Mouse (Mus musculus): ENCODE results near the gene Actr1b. TPM values are rescaled to one million over a fixed set of nuclear protein-coding genes. Genes with fewer than 3 reads are reported as not detected.
A peak's percentile ranks its signal among the peaks of the same experiment; 100 is the strongest.
"Not testable (repeated sequence)": the region's sequence is repeated elsewhere in the genome, so short reads cannot be mapped to it uniquely, and the experiment has no call there.

The Actr1b gene
- total RNA-seq, 2 experiments from 2014 or later: 107 to 115 TPM

DNA sequence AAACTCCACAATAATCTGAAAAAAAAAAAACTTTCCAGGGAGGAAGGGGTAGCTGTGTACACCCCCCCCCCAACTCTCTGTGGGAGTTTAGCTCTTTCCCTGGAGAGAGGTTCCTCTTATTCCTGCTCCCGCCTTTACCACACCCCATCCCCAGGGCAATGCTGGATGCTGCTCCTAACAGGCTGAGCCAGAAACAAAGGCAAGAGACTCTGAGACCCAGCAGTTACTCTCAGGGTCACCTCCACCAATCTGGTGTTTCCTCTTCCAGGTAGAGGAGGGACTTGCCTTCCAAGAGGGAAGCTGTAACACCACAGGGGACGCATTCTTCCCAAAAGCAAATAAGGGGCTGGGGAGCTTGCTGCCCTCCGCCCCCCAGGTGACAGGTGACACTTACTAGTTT is 6.4 kb downstream of the Actr1b start:
- no peak for DNase-seq (ENCODE audit: low spot score in 2 of 2)

DNA sequence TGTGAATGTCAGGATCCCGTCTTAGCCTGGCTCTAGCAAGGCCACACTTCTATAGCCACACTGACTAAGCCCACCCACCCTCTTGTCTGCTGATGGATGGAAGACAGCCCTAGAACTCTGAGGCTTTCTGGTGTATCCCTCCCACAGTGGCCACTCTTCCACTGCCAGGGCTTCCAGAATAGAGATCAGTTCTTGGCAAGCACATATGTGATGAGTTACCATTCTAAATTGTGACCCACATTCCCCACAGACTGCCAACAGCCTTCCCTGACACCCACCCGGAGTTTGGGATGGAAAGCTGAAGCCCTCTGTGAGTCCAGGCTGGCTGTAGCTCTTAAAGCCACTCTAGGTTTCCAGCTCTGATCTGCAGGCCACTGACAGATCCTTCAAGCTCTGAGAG is 7.1 kb downstream of the Actr1b start:
- DNase-seq (ENCODE audit: low spot score in 2 of 2): no peak

DNA sequence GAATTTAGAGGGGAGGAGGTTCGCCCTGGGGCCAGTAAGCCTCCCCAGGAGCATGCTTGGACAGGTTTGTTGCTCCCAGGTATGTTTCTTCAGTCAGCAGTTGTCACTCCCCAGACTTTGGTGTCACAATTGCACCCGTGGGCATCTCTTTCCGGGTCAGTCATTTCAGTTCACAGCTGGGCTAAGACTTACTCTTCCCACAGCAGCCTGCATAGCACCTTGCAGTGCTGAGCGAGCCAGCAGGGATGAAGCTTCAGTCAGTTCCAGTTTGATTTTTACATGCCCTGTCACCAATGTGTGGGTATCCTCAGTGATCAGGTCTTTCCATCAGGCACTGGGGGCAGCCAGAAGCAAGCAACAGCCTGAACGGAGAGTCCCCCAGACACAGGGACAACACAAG is 17.2 kb downstream of the Actr1b start:
- DNase-seq (ENCODE audit: low spot score in 2 of 2): no peak

DNA sequence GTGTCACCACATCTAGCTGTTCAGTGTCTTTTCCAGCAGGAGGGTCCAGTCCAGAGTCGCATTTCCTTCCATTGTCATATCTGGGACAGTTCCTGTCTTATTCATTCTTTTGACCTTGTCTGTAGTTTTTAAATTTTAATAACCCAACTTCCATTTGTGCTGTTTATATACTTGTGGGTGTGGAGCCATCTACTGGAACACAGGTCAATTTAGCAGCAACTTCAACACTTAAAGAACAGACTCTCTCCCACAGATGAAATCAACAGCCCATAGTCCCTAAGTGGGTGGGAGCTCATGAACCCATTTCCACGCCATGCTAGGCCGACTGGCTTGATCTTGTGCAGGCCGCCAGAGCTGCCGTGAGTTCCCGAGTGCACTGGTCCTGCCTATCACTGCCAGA is 17.8 kb downstream of the Actr1b start:
- no peak for DNase-seq (ENCODE audit: low spot score in 2 of 2)

DNA sequence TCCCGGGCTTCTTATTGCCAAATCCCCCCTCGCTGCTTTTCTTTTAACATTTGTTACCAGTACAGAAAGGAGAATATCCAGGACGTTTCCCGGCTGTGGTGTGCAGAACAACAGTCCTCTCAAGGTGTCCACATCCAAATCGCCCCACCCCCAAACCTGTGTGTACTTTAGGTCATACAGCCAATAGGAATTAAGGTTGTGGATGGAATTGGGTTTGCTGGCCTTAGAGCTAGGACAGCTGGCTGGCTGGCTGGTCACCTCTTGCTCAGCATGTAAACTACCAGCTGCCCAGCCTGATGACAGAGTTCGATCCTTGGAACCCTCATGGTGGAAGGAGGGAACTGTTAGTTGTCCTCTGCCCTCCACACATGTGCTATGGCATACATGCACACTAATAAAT is 19.4 kb downstream of the Actr1b start:
- DNase-seq (ENCODE audit: low spot score in 2 of 2): no peak

DNA sequence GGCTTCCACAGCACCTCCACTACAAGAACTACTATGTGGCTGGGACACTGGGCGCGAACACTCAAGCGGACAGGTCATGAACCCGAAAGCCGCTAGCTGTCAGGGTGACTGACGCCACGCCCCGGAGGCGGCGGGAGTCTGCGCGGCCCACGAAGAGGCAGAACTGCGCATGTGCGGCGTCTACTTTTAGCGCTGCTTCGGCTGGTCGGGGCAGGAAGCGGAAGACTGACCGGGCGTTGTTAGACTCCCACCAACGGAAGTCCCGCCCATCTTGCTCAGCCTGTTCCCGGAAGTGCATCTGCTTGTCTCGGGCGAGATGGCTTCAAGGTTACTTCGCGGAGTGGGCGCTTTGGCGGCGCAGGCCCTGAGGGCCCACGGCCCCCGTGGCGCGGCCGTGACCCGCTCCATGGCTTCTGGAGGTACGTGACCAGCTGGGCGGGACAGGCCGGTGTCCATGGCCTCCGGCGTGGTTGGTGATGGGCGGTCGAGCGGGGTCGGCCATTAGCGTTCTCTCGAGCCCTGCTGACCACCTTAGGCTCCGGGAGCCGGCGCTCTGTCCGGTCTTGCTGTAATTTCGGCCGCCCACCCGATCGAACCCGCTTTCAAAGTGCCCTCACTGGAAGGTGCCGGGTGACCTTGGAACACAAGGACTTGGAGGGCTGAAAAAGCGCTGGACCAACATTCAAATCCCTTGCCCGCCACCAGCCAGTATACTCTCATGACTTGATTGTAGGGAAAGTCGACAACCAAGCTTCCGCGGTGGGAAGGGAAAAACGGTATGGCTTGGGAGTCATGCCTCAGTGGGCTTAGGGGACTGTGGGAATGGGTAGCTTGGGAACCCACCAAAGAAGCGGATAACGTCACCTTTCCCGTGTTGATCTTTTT is 22.7 kb downstream of the Actr1b start, which contains the start of gene Cox5b:
Gene Cox5b, plus strand, starts transcription at position 179 of the 885 bp plus-strand sequence.
- peak; percentile 93 to 97 for DNase-seq (ENCODE audit: low spot score in 2 of 2)

DNA sequence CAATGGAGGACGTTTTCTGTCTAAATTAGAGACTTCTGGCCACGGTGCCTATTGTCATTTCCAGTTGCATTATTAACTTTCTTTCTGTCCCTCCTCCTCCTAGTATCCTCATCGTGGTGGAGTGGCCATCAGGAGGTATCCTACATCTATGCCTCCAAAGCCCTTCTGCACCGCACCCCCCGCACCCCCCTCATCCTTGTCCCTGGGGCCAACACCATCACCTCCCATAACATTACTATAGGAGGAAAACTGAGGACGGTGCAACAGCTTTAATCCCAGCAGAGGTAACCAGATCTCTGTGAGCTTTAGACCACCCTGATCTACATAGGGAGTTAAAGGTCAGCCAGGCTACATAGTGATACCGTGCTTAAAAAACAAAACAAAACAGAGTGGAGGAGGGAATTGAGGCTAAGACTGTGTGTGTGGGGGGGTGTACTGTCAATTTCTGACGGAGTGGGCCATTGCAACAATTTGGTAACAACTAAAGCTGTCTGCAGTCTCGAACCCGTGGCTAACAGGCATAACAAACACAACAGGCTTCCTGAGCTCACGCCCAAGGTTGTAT is 23.5 kb downstream of the Actr1b start:
- no peak for DNase-seq (ENCODE audit: low spot score in 2 of 2)

DNA sequence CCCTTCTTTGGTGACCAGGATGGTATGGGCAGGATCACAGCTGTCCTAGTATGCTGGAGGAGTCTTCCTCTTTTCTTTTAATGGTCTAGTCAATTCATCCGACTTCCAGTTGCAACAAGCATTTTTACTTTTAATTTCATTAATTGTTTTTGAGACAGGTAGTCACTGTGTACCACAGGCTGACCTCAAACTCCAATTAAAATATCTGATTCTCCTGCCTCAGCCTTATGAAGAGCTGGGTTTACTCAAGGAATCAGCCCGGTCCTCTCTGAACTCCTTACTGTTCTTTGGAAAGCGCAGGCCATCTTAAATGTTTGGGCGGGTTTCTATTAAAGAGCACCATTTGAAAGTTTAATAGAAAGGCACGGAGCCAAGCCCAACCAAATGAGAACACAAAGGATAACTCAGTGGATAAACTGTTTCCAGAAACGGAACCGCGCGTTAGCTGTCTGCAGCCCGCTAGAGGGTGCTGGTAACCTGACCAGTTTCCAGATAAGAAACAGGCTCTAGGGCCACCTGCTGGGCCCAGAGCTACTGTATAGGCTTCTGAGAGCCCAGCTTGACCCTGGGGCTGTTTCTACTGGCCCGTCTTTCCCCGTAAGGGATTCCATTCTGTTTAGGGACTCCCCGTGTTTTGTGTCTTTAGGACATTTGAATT is 30.3 kb downstream of the Actr1b start:
- DNase-seq (ENCODE audit: low spot score in 2 of 2): peak; percentile 61 to 84

DNA sequence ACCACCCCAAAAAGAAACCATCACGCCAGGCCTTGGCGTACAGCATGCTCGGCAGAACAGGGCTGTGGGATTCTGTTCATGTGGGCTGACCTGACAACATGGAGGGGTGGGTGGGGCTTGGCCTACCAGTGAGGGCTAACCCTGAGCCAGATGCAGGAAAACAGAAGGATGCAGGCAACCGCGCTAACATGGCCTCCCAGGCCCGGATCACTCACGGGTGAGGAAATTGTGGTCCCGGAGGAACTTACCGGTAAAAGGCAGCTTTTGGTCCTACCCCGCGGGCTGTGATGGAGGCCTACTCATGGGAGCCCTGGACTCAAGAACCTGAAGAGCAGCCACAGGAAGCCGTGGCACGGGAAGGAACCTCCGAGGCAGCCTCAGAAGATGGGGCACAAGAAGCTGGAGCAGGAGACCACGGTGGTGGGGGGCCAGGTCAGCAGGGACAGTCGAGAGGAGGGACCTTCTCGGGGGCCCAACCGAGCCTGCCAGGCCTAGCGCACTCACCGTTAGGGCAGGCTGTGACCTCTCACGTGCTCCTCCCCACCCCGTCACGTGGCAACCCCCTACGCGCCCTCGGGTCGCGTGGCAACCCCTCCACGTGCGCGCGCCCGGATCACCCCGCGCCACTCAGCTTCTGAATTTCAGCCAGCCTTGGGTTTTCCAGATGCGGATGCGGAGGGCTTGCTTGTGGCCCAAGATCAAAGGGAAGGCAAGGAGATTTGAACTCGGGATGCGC is 31.4 kb downstream of the Actr1b start, which contains the start of gene Fam178b:
Gene Fam178b, minus strand, starts transcription at position 564 of the 736 bp plus-strand sequence.
- DNase-seq (ENCODE audit: low spot score in 2 of 2): no peak

DNA sequence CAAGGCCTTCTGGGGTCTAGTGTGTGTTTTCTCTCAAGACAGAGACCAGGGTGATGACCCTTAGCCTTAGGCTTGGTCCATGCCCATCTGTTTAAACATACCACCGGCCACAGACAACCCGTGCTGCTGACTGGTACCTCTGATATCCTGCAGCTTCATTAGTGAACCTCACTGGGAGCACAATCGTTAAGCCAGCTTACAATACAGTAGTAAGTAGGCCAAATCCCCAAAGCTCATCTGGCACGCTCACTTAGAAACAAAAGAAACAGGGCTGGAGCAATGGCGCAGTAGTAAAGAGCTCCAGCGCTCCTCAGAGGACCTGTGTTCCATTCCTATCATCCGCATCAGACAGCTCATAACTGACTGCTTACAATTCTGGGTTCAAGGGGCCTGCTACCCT is 33.3 kb downstream of the Actr1b start:
- DNase-seq (ENCODE audit: low spot score in 2 of 2): no peak

DNA sequence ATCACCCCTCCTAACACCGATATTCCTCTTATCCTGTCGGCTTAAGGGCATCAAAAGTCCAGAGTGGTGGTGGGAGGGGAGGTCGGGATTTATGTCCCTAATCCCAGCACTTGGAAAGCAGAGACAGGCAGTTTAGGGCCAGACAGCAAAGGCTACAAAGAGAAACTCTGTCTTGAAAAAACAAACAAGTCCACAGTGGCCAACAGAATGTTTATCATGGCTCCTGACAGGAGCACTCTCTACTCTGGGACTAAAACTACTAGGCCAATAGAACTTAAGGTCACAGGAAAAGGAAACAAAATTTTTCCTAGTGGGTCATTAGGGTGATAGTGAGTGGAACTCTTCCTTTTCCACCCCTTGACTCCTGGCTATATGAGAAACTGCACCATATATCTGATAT is 39.3 kb downstream of the Actr1b start:
- DNase-seq (ENCODE audit: low spot score in 2 of 2): no peak

DNA sequence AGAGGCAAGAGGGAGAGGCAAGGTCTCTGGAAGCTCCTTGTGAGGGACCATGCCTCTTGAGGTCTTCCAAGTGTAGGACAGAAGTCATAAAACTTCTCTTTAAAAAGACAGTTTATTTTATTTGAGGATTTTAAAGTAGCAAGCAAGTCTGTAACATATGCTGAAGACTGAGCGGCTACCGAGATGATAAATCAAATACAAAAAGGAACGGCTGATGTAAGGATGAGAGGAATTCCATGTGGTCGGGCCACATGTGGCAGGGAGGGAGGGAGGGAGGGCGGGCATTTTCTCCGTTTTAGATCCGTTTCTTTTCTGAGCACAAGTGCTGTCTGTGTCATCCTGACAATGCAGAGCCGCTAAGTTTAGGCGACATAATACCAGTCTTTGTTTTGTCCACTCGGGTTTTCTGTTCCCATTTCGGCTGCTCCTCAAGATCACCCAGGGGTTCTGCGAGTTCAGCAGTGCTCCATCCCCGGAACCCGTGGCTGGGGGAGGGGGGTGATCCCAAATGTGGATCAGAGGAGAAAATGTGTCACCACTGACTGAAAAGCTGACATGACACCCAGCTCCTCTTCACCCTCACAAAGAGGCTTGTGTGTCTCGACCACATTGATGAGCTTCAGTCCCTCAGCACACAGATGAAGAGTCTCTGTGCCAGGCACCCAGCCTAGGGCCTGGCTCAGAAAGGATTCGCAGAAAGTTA is 41.4 kb downstream of the Actr1b start:
- no peak for DNase-seq (ENCODE audit: low spot score in 2 of 2)

DNA sequence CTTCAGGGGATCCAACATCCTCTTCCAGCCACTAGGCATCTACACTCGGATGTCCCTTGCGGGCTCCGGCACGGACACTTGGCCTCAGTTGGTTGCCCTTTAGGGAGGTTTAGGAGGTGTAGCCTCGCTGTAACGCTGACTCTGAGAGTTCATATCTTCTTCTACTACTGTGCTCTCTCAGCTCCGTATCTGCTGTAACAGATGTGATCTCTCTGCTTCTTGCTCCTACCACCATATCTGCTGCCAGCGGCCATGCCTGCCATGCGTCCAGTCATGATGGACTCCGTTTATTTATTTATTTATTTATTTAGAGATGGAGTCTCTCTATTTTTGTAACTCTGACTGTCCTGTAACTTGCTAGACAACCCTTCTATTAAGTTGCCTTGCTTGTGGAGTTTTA is 43.0 kb downstream of the Actr1b start:
- no peak for DNase-seq (ENCODE audit: low spot score in 2 of 2)

DNA sequence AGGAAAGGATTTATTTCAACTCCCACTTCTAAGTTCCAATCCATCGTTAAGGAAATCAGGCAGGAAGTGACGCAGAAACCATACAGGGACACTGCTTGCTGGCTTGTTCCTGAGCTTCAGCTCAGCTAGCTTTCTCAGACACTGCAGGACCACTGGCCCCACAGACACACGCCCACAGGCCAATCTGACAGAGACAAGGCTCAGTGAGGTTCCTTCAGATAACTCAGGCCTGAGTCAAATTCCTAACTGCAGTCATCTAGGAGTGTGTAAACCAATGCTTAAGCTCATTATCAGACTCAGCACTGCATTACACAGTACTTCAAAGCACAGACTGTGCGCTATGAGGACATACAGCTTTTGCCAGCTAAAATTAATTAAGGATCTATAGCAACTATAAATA is 44.0 kb downstream of the Actr1b start:
- no peak for DNase-seq (ENCODE audit: low spot score in 2 of 2)

DNA sequence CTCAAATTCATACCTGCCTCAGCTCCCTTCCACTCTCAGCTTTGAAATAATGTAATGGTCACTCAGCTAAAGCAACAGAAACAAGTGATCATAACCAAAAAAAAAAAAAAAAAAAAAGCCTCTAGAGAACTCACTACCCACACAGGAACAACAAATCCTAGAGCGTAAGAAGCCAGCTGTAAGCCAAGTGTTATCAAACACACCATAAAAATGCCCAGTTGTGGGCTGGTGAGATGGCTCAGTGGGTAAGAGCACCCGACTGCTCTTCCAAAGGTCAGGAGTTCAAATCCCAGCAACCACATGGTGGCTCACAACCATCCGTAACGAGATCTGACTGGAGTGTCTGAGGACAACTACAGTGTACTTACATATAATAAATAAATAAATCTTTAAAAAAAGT is 46.2 kb downstream of the Actr1b start:
- not testable (repeated sequence) for DNase-seq (ENCODE audit: low spot score in 2 of 2)

DNA sequence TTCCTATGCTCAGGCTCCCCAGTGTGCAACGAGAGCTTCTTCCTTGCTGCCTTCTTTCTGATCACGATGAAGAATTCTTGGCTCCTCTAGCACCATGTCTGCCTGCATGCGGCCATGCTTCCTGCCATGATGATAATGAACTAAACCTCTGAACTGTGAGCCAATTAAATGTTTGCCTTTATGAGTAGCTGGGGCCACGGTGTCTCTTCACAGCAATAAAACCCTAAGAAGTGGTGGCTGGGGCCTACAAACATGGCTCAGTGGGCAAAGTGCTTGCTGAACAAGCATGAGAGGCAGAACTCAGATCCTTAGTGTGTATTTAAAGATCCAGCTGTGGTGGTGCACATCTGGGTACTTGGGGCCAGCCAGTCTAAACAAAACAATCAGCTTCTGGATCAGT is 48.3 kb downstream of the Actr1b start:
- DNase-seq (ENCODE audit: low spot score in 2 of 2): no peak

DNA sequence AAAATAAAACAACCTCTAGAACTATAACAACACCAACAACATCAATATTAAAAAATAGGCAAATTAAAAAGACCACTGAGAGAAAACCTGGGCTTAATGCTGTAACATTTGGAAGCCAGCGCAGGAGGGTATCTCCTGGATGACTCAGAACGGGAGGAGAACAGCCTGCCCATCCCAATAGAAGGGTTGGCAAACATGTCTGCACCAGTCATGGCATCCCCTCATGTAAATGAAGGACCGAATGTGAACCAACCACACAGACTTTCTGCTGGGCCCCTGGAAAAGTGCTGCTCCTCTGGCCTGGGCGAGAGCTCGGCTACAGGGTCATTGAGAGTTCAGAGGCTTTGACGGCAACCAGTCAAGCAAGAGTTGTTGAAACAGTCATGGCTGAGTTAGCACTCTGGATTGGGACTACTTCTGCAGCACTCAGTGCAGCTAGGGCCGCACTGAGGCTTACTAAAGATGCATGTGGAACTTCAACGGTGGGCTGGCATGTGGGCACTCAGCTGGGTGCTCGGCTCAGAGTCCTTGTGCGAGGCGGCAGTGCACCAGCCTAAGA is 49.0 kb downstream of the Actr1b start:
- DNase-seq (ENCODE audit: low spot score in 2 of 2): no peak

DNA sequence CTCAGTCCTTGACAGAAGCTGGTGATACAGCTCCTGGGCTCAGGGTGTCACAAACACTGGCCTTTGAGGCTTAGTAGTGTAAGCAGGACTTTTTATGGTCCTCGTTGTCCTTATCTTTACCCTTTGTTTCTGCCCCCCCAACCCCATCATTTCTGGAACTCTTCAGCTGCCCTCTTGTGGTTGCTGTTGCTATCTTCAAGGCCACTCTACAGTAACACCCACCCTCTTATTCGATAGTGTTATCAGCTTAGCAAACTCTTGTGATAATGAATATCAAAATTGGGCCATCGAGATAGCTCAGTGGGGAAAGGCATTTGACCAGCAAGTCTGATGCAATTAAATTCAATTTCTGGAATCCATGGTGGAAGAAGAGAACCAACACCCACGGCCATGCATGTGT is 49.8 kb downstream of the Actr1b start:
- no peak for DNase-seq (ENCODE audit: low spot score in 2 of 2)

DNA sequence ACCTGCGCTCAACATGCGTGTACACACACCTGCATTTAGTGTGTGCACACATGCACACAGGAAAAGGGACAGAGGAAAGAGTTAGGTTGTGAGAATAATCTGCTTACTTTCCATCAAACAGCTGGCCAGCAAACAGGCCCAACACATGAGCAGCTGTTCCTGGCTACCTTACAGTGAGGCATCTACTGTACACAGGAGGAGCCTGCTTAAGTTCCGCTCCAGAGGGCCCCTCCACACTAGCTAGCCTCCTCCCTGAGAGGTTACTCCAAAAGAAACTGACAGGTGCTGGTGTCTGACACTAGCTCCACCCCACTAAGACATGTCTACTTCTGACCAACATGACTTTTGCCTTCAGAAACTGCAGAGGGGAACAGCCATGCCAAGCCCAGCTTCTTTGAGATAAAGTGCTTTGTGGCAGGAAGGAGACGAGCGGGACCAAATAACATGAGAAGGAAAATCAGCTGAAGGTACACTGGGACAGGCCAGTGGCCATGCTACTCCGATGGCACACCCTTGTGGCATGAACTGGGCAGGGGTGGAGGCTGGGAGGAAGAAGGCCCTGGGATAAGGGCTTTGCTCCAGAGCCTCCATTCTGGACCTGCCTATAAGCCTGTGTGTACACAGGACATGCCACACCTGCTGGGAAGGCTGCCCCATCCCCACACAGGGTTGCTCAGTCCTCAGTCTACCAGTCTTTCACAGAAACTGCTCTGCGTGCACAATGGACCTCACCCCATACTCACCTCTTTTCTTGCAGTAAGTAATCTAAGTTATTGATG is 55.4 kb downstream of the Actr1b start:
- DNase-seq (ENCODE audit: low spot score in 2 of 2): no peak
